Mouse (Mus musculus): ENCODE measurements around the gene Taldo1. TPM values are rescaled to one million over a fixed set of nuclear protein-coding genes. Genes with fewer than 3 reads are reported as not detected.

Taldo1 gene
- polyA plus RNA-seq, 1 experiment from 2014 or later: 317 TPM

DNA sequence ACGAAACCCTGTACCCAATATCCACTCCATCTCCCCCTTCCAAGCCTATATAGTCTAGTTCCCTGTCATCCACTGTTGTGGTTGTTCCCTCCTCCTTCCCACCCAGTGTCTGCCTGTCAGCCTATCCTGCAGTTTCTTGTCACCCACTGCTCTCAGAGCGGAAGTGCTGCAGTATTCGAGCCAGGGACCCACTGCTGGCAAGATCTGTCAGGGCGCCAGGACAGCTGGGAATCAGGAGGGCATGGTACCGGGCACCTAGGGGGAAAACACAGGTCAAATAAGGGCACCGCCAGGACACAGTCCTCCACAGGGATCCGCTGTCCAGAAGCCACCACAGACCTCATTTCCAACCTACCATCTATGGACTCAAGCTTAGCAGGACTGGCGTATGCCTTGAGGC is 18.6 kb downstream of the Taldo1 start:
- DNase-seq (ENCODE audit: low spot score): no peak
- no peak for ATAC-seq (ENCODE audit: insufficient number of reproducible peaks, low FRiP score, low TSS enrichment, low read depth)
- Histone ChIP-seq H3K27ac (replicated peaks; ENCODE audit: low read depth, low read length) (no peak overlapping the region), H3K36me3 (ENCODE audit: control insufficient read depth, insufficient read depth, low read length) (peaks cover 4% of the 10 kb centered on the region), H3K9ac (ENCODE audit: low read length) (no peak overlapping the region), H3K27me3 (ENCODE audit: control insufficient read depth, insufficient read depth, low read length) (no peaks in the 10 kb centered on the region), H3K4me1 (ENCODE audit: control insufficient read depth, insufficient read depth, low read length) (peaks cover 4% of the 10 kb centered on the region; the same call in 1 of the 2 replicates), H3K9me3 (ENCODE audit: control insufficient read depth, low read length) (no peaks in the 10 kb centered on the region), H3K4me2 (ENCODE audit: low read depth, severe bottlenecking) (no peak overlapping the region), H3K4me3 (ENCODE audit: low read depth, low read length) (no peak overlapping the region)
- 90% methylated on average over 8 of the region's 8 CpGs for WGBS

GRCm38 (mm10) chr7:141411667-141412066 is 19.7 kb downstream of the Taldo1 start:
- H3K4me3 ChIP-seq (ENCODE audit: low read depth, low read length): no peak overlapping the region
- ATAC-seq (ENCODE audit: insufficient number of reproducible peaks, low FRiP score, low TSS enrichment, low read depth) (no peak), DNase-seq (ENCODE audit: low spot score) (no peak)
- no peaks in the 10 kb centered on the region for H3K27me3 ChIP-seq (ENCODE audit: control insufficient read depth, insufficient read depth, low read length)
- peaks cover 4% of the 10 kb centered on the region; the same call in 1 of the 2 replicates for H3K4me1 ChIP-seq (ENCODE audit: control insufficient read depth, insufficient read depth, low read length)
- no peak overlapping the region for H3K4me2 ChIP-seq (ENCODE audit: low read depth, severe bottlenecking)
- H3K27ac ChIP-seq (replicated peaks; ENCODE audit: low read depth, low read length): no peak overlapping the region
- peaks cover 4% of the 10 kb centered on the region for H3K36me3 ChIP-seq (ENCODE audit: control insufficient read depth, insufficient read depth, low read length)
- H3K9ac ChIP-seq (ENCODE audit: low read length): no peak overlapping the region
- H3K9me3 ChIP-seq (ENCODE audit: control insufficient read depth, low read length): no peaks in the 10 kb centered on the region
- 74% methylated on average over 1 of the region's 1 CpGs for WGBS

DNA sequence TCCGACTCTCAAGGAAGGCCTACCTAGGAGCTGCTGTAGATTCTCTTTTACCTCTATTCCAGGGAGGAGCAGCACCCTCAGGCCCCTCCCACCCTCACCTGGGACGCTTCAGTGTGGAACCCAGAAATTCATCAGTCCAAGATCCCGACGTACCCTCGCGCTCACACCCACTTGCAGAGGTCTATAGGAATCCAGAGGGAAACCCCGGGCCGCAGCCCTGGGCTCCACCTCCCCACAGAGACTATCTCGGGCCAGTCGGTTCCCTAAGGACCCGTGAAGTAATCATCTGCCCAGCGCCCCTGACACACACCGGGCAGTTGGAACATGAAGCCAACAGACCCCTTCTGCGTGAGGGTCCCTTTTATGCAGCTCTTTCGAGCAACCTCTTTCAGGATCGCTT is 21.3 kb downstream of the Taldo1 start:
- WGBS: 6% methylated on average over 16 of the region's 16 CpGs
- Histone ChIP-seq H3K27ac (replicated peaks; ENCODE audit: low read depth, low read length) (0 out of 2 replicates have a peak overlapping the region, but pooled peaks have one; percentile 36), H3K4me3 (ENCODE audit: low read depth, low read length) (peak overlapping the region; percentile 83), H3K27me3 (ENCODE audit: control insufficient read depth, insufficient read depth, low read length) (no peaks in the 10 kb centered on the region), H3K9me3 (ENCODE audit: control insufficient read depth, low read length) (no peaks in the 10 kb centered on the region), H3K4me1 (ENCODE audit: control insufficient read depth, insufficient read depth, low read length) (peaks cover 4% of the 10 kb centered on the region; the same call in 1 of the 2 replicates), H3K9ac (ENCODE audit: low read length) (peak overlapping the region; percentile 77), H3K4me2 (ENCODE audit: low read depth, severe bottlenecking) (peak overlapping the region; percentile 87), H3K36me3 (ENCODE audit: control insufficient read depth, insufficient read depth, low read length) (0 out of 2 replicates have a peak, but pooled peaks cover 2% of the 10 kb centered on the region)
- ATAC-seq (ENCODE audit: insufficient number of reproducible peaks, low FRiP score, low TSS enrichment, low read depth): peak; percentile 22; the same call in 1 of the 2 replicates
- peak; percentile 44 for DNase-seq (ENCODE audit: low spot score)

- Histone ChIP-seq H3K9me3 (ENCODE audit: control insufficient read depth, low read length) (no peaks in the 10 kb centered on the region), H3K4me3 (ENCODE audit: low read depth, low read length) (peak within 1 kb of the TSS; percentile 83), H3K9ac (ENCODE audit: low read length) (peak within 1 kb of the TSS; percentile 77), H3K4me1 (ENCODE audit: control insufficient read depth, insufficient read depth, low read length) (peaks cover 4% of the 10 kb centered on the region; the same call in 1 of the 2 replicates), H3K27ac (replicated peaks; ENCODE audit: low read depth, low read length) (0 out of 2 replicates have a peak within 1 kb of the TSS, but pooled peaks have one; percentile 36), H3K27me3 (ENCODE audit: control insufficient read depth, insufficient read depth, low read length) (no peaks in the 10 kb centered on the region), H3K36me3 (ENCODE audit: control insufficient read depth, insufficient read depth, low read length) (0 out of 2 replicates have a peak, but pooled peaks cover 2% of the 10 kb centered on the region), H3K4me2 (ENCODE audit: low read depth, severe bottlenecking) (peak within 1 kb of the TSS; percentile 87)
- DNase-seq (ENCODE audit: low spot score) (peak; percentile 100), ATAC-seq (ENCODE audit: insufficient number of reproducible peaks, low FRiP score, low TSS enrichment, low read depth) (peak; percentile 85)
- under 1% methylated on average over 56 of the region's 56 CpGs for WGBS
These were observed 22.0 kb downstream of the Taldo1 start, which contains the start of gene Gatd1 for GRCm38 (mm10) chr7:141413809-141414584. TSS of gene Gatd1 (minus strand) at chr7:141414136.

DNA sequence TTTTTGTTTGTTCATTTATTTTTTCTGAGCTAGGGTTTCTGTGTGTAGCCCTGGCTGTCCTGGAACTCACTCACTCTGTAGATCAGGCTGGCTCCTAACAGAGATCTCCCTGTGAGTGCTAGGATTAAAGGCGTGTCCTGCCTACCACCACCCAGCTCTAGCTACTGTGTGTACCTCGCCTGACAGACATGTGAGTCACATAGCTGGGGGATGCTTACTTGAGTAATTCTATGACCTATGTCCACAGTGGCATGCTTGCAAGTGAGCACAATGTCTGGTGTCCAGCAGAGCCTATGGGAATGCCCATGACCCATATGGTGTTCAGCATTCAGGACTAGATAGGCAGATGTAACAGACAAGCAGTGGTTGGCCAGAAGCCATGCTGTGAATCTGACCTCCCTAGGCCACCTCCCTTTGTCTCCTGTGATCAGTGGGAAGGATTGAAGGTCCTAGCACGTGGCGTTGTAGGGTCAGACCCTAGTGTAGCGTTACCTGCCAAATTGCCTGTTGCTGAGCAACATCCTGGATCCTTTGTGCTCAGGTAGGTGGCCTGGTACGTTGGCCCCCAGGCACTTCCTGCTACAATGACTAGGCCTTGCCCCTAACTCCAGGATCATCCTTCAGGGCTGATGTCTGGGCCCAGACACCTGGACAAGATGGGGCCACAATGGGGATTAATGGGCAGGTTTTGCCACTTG is 24.3 kb downstream of the Taldo1 start:
- Histone ChIP-seq H3K36me3 (ENCODE audit: control insufficient read depth, insufficient read depth, low read length) (no peaks in the 10 kb centered on the region), H3K4me2 (ENCODE audit: low read depth, severe bottlenecking) (no peak overlapping the region), H3K9me3 (ENCODE audit: control insufficient read depth, low read length) (no peaks in the 10 kb centered on the region), H3K27me3 (ENCODE audit: control insufficient read depth, insufficient read depth, low read length) (no peaks in the 10 kb centered on the region), H3K4me3 (ENCODE audit: low read depth, low read length) (no peak overlapping the region), H3K27ac (replicated peaks; ENCODE audit: low read depth, low read length) (no peak overlapping the region), H3K9ac (ENCODE audit: low read length) (no peak overlapping the region), H3K4me1 (ENCODE audit: control insufficient read depth, insufficient read depth, low read length) (peaks cover 4% of the 10 kb centered on the region; the same call in 1 of the 2 replicates)
- DNase-seq (ENCODE audit: low spot score) (no peak), ATAC-seq (ENCODE audit: insufficient number of reproducible peaks, low FRiP score, low TSS enrichment, low read depth) (no peak)
- 81% methylated on average over 6 of the region's 6 CpGs for WGBS

- H3K27me3 ChIP-seq (ENCODE audit: control insufficient read depth, insufficient read depth, low read length): no peaks in the 10 kb centered on the region
- ATAC-seq (ENCODE audit: insufficient number of reproducible peaks, low FRiP score, low TSS enrichment, low read depth) (no peak), DNase-seq (ENCODE audit: low spot score) (no peak)
- no peak overlapping the region for H3K9ac ChIP-seq (ENCODE audit: low read length)
- no peak overlapping the region for H3K27ac ChIP-seq (replicated peaks; ENCODE audit: low read depth, low read length)
- no peaks in the 10 kb centered on the region for H3K9me3 ChIP-seq (ENCODE audit: control insufficient read depth, low read length)
- no peaks in the 10 kb centered on the region for H3K36me3 ChIP-seq (ENCODE audit: control insufficient read depth, insufficient read depth, low read length)
- no peak overlapping the region for H3K4me3 ChIP-seq (ENCODE audit: low read depth, low read length)
- H3K4me2 ChIP-seq (ENCODE audit: low read depth, severe bottlenecking): no peak overlapping the region
- peaks cover 3% of the 10 kb centered on the region; the same call in 1 of the 2 replicates for H3K4me1 ChIP-seq (ENCODE audit: control insufficient read depth, insufficient read depth, low read length)
- 67% methylated on average over 8 of the region's 8 CpGs for WGBS
These were observed 26.0 kb downstream of the Taldo1 start for GRCm38 (mm10) chr7:141417731-141418681.

DNA sequence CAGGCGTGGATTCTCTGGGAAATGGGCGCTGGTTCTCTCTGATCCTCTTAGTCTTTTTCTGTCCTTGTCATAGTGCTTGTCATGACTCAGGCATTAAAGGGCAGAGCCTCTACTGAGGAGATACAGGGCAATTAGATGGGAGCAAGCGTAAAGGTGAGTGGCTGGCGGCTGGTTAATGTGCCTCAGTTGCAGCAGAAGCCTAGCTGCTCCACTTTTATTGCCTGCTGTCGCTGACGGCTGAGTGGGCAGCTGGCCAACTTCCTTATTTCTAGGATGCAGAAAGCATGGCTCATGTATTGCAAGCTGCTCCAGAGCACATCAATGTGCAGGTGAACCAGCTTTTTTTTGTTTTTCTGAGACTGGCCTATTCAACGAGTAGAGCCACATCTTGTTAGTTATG is 27.0 kb downstream of the Taldo1 start:
- H3K9me3 ChIP-seq (ENCODE audit: control insufficient read depth, low read length): no peaks in the 10 kb centered on the region
- H3K27ac ChIP-seq (replicated peaks; ENCODE audit: low read depth, low read length): no peak overlapping the region
- no peaks in the 10 kb centered on the region for H3K27me3 ChIP-seq (ENCODE audit: control insufficient read depth, insufficient read depth, low read length)
- no peaks in the 10 kb centered on the region for H3K36me3 ChIP-seq (ENCODE audit: control insufficient read depth, insufficient read depth, low read length)
- H3K9ac ChIP-seq (ENCODE audit: low read length): no peak overlapping the region
- no peak overlapping the region for H3K4me2 ChIP-seq (ENCODE audit: low read depth, severe bottlenecking)
- WGBS: 55% methylated on average over 7 of the region's 7 CpGs
- H3K4me3 ChIP-seq (ENCODE audit: low read depth, low read length): no peak overlapping the region
- H3K4me1 ChIP-seq (ENCODE audit: control insufficient read depth, insufficient read depth, low read length): no peaks in the 10 kb centered on the region
- DNase-seq (ENCODE audit: low spot score) (no peak), ATAC-seq (ENCODE audit: insufficient number of reproducible peaks, low FRiP score, low TSS enrichment, low read depth) (no peak)
